ENCODE assay signal across 20 mouse cellular contexts in the genomic region with DNA sequence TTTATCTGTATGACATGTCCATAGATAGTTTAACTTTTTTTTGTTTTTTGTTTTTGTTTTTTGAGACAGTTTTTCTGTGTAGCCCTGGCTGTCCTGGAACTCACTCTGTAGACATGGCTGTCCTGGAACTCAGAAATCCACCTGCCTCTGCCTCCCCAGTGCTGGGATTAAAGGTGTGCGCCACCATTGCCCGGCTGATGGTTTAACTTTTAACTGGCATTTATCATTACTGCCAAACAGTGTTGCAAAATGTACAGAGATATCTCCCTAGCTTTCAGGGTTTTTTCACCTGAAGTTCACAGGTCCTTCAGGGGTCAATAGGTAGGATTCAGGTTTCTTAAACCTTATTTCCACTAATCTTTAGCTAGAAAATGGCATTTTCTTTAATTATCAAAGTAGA. TPM values are rescaled to one million over a fixed set of nuclear protein-coding genes. Genes with fewer than 3 reads are reported as not detected.
"Had no signal": no experiment of that assay in that cellular context is flagged by ENCODE, and none has a peak within 500 bp of the region (broad histone marks: within the 10 kb centered on the region; RNA-seq: fewer than 3 reads in every experiment).

No protein-coding gene starts in this region.

- H3K27ac ChIP-seq: lung, embryonic 15.5 days; macrophage; midbrain, embryonic 13.5 days; midbrain, embryonic 15.5 days; neural tube, embryonic 12.5 days; stomach, embryonic 15.5 days; stomach, postnatal 0 days had no signal

- H3K4me1 ChIP-seq: stomach, embryonic 15.5 days had no signal

- H3K4me3 ChIP-seq: lung, embryonic 15.5 days; megakaryocyte, embryonic 14.5 days; midbrain, embryonic 13.5 days; midbrain, embryonic 15.5 days; neural tube, embryonic 12.5 days; stomach, embryonic 15.5 days had no signal

- ATAC-seq: lung, postnatal 0 days; midbrain, embryonic 13.5 days; midbrain, embryonic 15.5 days had no signal

- DNase-seq: lung, adult 2 months; lung, postnatal 14 days; lung, postnatal 36 days; right cerebral cortex, postnatal 14 days; thymus, adult 2 months; thymus, postnatal 25 days; thymus, postnatal 4 days had no signal

- H3K4me2 ChIP-seq: lung, embryonic 15.5 days; midbrain, embryonic 11.5 days; midbrain, embryonic 13.5 days; midbrain, embryonic 15.5 days; neural tube, embryonic 12.5 days; stomach, embryonic 15.5 days had no signal

- H3K9ac ChIP-seq: lung, embryonic 15.5 days; midbrain, embryonic 13.5 days; midbrain, embryonic 15.5 days; neural tube, embryonic 12.5 days; stomach, embryonic 15.5 days had no signal

- H3K27me3 ChIP-seq: lung, embryonic 15.5 days; megakaryocyte, embryonic 14.5 days; midbrain, embryonic 13.5 days; midbrain, embryonic 15.5 days; neural tube, embryonic 12.5 days; stomach, embryonic 15.5 days had no signal

- H3K9me3 ChIP-seq: lung, embryonic 15.5 days; megakaryocyte, embryonic 14.5 days; midbrain, embryonic 13.5 days; midbrain, embryonic 15.5 days; neural tube, embryonic 12.5 days; stomach, embryonic 15.5 days had no signal

RNA-seq across cellular contexts. Expression of a gene that starts 32.1 kb away (rescaled TPM):
- total RNA-seq: megakaryocyte progenitor cell, adult 5-6 weeks; monocyte, adult 5-6 weeks; neutrophil, adult 5-6 weeks had no signal
- polyA plus RNA-seq: macrophage had no signal
